Mouse (Mus musculus): ENCODE results near the gene Lcn6. TPM values are rescaled to one million over a fixed set of nuclear protein-coding genes. Genes with fewer than 3 reads are reported as not detected.
"Not testable (repeated sequence)": the region's sequence is repeated elsewhere in the genome, so short reads cannot be mapped to it uniquely, and the experiment has no call there.

Lcn6 gene
- polyA plus RNA-seq, 1 experiment from 2014 or later = not detected

- Histone ChIP-seq H3K27ac (no peak overlapping the region), H3K36me3 (no peaks in the 10 kb centered on the region), H3K4me3 (no peak overlapping the region), H3K9me3 (replicated peaks) (no peaks in the 10 kb centered on the region), H3K27me3 (replicated peaks) (no peaks in the 10 kb centered on the region), H3K9ac (no peak overlapping the region), H3K4me2 (no peak overlapping the region), H3K4me1 (no peaks in the 10 kb centered on the region)
- 69% methylated on average over 6 of the region's 6 CpGs for WGBS (ENCODE audit: insufficient replicate concordance)
- no peak for ATAC-seq
These were observed 15.2 kb upstream of the Lcn6 start for GRCm38 (mm10) chr2:25661245-25661970.

GRCm38 (mm10) chr2:25663511-25663910 lies 13.1 kb upstream of the Lcn6 start:
- no peak overlapping the region for H3K4me3 ChIP-seq
- 55% methylated on average over 1 of the region's 1 CpGs for WGBS (ENCODE audit: insufficient replicate concordance)
- no peaks in the 10 kb centered on the region for H3K4me1 ChIP-seq
- no peak overlapping the region for H3K27ac ChIP-seq
- no peaks in the 10 kb centered on the region for H3K27me3 ChIP-seq (replicated peaks)
- H3K4me2 ChIP-seq = no peak overlapping the region
- no peaks in the 10 kb centered on the region for H3K36me3 ChIP-seq
- H3K9ac ChIP-seq = no peak overlapping the region
- no peak for ATAC-seq
- H3K9me3 ChIP-seq (replicated peaks) = no peaks in the 10 kb centered on the region

GRCm38 (mm10) chr2:25664125-25664524 lies 12.5 kb upstream of the Lcn6 start:
- 67% methylated on average over 5 of the region's 5 CpGs for WGBS (ENCODE audit: insufficient replicate concordance)
- H3K27me3 ChIP-seq (replicated peaks) = no peaks in the 10 kb centered on the region
- H3K9ac ChIP-seq = no peak overlapping the region
- ATAC-seq = no peak
- H3K27ac ChIP-seq = no peak overlapping the region
- H3K4me1 ChIP-seq = no peaks in the 10 kb centered on the region
- no peaks in the 10 kb centered on the region for H3K9me3 ChIP-seq (replicated peaks)
- no peak overlapping the region for H3K4me3 ChIP-seq
- no peaks in the 10 kb centered on the region for H3K36me3 ChIP-seq
- no peak overlapping the region for H3K4me2 ChIP-seq

- H3K4me3 ChIP-seq = no peak overlapping the region
- H3K27me3 ChIP-seq (replicated peaks) = no peaks in the 10 kb centered on the region
- WGBS (ENCODE audit: insufficient replicate concordance) = 48% methylated on average over 1 of the region's 1 CpGs
- H3K36me3 ChIP-seq = no peaks in the 10 kb centered on the region
- H3K9ac ChIP-seq = no peak overlapping the region
- no peaks in the 10 kb centered on the region for H3K4me1 ChIP-seq
- no peak overlapping the region for H3K4me2 ChIP-seq
- no peaks in the 10 kb centered on the region for H3K9me3 ChIP-seq (replicated peaks)
- no peak overlapping the region for H3K27ac ChIP-seq
- no peak for ATAC-seq
These were observed 10.1 kb upstream of the Lcn6 start for GRCm38 (mm10) chr2:25666516-25666915.

GRCm38 (mm10) chr2:25679559-25679958 lies 3.0 kb downstream of the Lcn6 start:
- Histone ChIP-seq H3K27ac (no peak overlapping the region), H3K27me3 (replicated peaks) (no peaks in the 10 kb centered on the region), H3K9me3 (replicated peaks) (no peaks in the 10 kb centered on the region), H3K4me1 (no peaks in the 10 kb centered on the region), H3K36me3 (no peaks in the 10 kb centered on the region), H3K4me2 (no peak overlapping the region), H3K4me3 (no peak overlapping the region), H3K9ac (no peak overlapping the region)
- no peak for ATAC-seq
- 58% methylated on average over 6 of the region's 6 CpGs for WGBS (ENCODE audit: insufficient replicate concordance)

GRCm38 (mm10) chr2:25682426-25682825 lies 5.8 kb downstream of the Lcn6 start, which contains the start of gene Lcn10:
Lcn10 (plus strand) TSS chr2:25682726.
- Histone ChIP-seq H3K4me1 (no peaks in the 10 kb centered on the region), H3K9ac (no peak within 1 kb of the TSS), H3K4me2 (no peak within 1 kb of the TSS), H3K4me3 (no peak within 1 kb of the TSS), H3K36me3 (no peaks in the 10 kb centered on the region), H3K27ac (no peak within 1 kb of the TSS), H3K9me3 (replicated peaks) (no peaks in the 10 kb centered on the region), H3K27me3 (replicated peaks) (no peaks in the 10 kb centered on the region)
- WGBS (ENCODE audit: insufficient replicate concordance) = 38% methylated on average over 2 of the region's 2 CpGs
- ATAC-seq = no peak

- Histone ChIP-seq H3K9me3 (replicated peaks) (no peaks in the 10 kb centered on the region), H3K9ac (no peak overlapping the region), H3K27ac (no peak overlapping the region), H3K4me3 (no peak overlapping the region), H3K4me1 (no peaks in the 10 kb centered on the region), H3K36me3 (no peaks in the 10 kb centered on the region), H3K27me3 (replicated peaks) (0 out of 2 replicates have a peak, but pooled peaks cover 3% of the 10 kb centered on the region), H3K4me2 (no peak overlapping the region)
- ATAC-seq = no peak
- WGBS (ENCODE audit: insufficient replicate concordance) = 38% methylated on average over 2 of the region's 4 CpGs
These were observed 10.4 kb downstream of the Lcn6 start for GRCm38 (mm10) chr2:25686941-25687340.

- no peak for ATAC-seq
- Histone ChIP-seq H3K4me1 (no peaks in the 10 kb centered on the region), H3K9ac (no peak overlapping the region), H3K4me2 (no peak overlapping the region), H3K9me3 (replicated peaks) (no peaks in the 10 kb centered on the region), H3K4me3 (no peak overlapping the region), H3K27ac (no peak overlapping the region), H3K36me3 (no peaks in the 10 kb centered on the region), H3K27me3 (replicated peaks) (no peaks in the 10 kb centered on the region; the same call in none of the 2 replicates)
These were observed 18.0 kb downstream of the Lcn6 start for GRCm38 (mm10) chr2:25694605-25695004.

GRCm38 (mm10) chr2:25696951-25697350 lies 20.4 kb downstream of the Lcn6 start:
- no peak for ATAC-seq
- Histone ChIP-seq H3K4me2 (no peak overlapping the region), H3K4me1 (no peaks in the 10 kb centered on the region), H3K36me3 (no peaks in the 10 kb centered on the region), H3K27me3 (replicated peaks) (peaks cover 5% of the 10 kb centered on the region), H3K4me3 (no peak overlapping the region), H3K9ac (no peak overlapping the region), H3K27ac (no peak overlapping the region), H3K9me3 (replicated peaks) (no peaks in the 10 kb centered on the region)
- WGBS (ENCODE audit: insufficient replicate concordance) = 49% methylated on average over 4 of the region's 4 CpGs

- Histone ChIP-seq H3K27me3 (replicated peaks) (peaks cover 5% of the 10 kb centered on the region), H3K36me3 (no peaks in the 10 kb centered on the region), H3K4me2 (no peak overlapping the region), H3K4me1 (no peaks in the 10 kb centered on the region), H3K9ac (no peak overlapping the region), H3K4me3 (no peak overlapping the region), H3K27ac (no peak overlapping the region), H3K9me3 (replicated peaks) (no peaks in the 10 kb centered on the region)
- 52% methylated on average over 2 of the region's 2 CpGs for WGBS (ENCODE audit: insufficient replicate concordance)
- ATAC-seq = no peak
These were observed 22.1 kb downstream of the Lcn6 start for GRCm38 (mm10) chr2:25698696-25699095.

- not testable (repeated sequence) for H3K4me3 ChIP-seq; H3K36me3 ChIP-seq; H3K27me3 ChIP-seq (replicated peaks); H3K4me2 ChIP-seq; H3K9me3 ChIP-seq (replicated peaks); H3K9ac ChIP-seq; H3K4me1 ChIP-seq; H3K27ac ChIP-seq; ATAC-seq
- WGBS (ENCODE audit: insufficient replicate concordance) = 69% methylated on average over 3 of the region's 3 CpGs
These were observed 23.2 kb downstream of the Lcn6 start, which contains the start of gene Obp2a for GRCm38 (mm10) chr2:25699743-25700142. Obp2a (plus strand) TSS chr2:25700043.

GRCm38 (mm10) chr2:25701001-25701400 lies 24.4 kb downstream of the Lcn6 start:
- Histone ChIP-seq H3K9me3 (replicated peaks) (no peaks in the 10 kb centered on the region), H3K27me3 (replicated peaks) (peaks cover 8% of the 10 kb centered on the region), H3K4me1 (no peaks in the 10 kb centered on the region), H3K27ac (no peak overlapping the region), H3K36me3 (no peaks in the 10 kb centered on the region), H3K9ac (no peak overlapping the region), H3K4me3 (no peak overlapping the region), H3K4me2 (no peak overlapping the region)
- 46% methylated on average over 5 of the region's 5 CpGs for WGBS (ENCODE audit: insufficient replicate concordance)
- no peak for ATAC-seq

- no peak overlapping the region for H3K9ac ChIP-seq
- WGBS (ENCODE audit: insufficient replicate concordance) = 63% methylated on average over 4 of the region's 4 CpGs
- peaks cover 15% of the 10 kb centered on the region; the same call in 1 of the 2 replicates for H3K4me1 ChIP-seq
- no peak overlapping the region for H3K4me2 ChIP-seq
- no peaks in the 10 kb centered on the region for H3K36me3 ChIP-seq
- no peak overlapping the region for H3K27ac ChIP-seq
- H3K4me3 ChIP-seq = no peak overlapping the region
- H3K9me3 ChIP-seq (replicated peaks) = no peaks in the 10 kb centered on the region
- peaks cover 19% of the 10 kb centered on the region for H3K27me3 ChIP-seq (replicated peaks)
- ATAC-seq = no peak
These were observed 27.1 kb downstream of the Lcn6 start for GRCm38 (mm10) chr2:25703706-25704105.
